Mouse (Mus musculus) gastrocnemius, postnatal 25 days (tissue): ENCODE measurements around the gene Ttl. TPM values are rescaled to one million over a fixed set of nuclear protein-coding genes. Genes with fewer than 3 reads are reported as not detected.

Source experiments
- DNase-seq: peaks from one replicate; pipeline ENCODE4 v3.0.0; 2022
- total RNA-seq, 2 experiments: library from RNA; stranded (reverse); gene quantifications; 1 replicate in 1 of 2; 2 replicates in 1 of 2; pipeline ENCODE4 v1.2.3; 2021

Gene Ttl
- total RNA-seq, 2 experiments from 2014 or later = 6.0 to 6.3 TPM

DNA sequence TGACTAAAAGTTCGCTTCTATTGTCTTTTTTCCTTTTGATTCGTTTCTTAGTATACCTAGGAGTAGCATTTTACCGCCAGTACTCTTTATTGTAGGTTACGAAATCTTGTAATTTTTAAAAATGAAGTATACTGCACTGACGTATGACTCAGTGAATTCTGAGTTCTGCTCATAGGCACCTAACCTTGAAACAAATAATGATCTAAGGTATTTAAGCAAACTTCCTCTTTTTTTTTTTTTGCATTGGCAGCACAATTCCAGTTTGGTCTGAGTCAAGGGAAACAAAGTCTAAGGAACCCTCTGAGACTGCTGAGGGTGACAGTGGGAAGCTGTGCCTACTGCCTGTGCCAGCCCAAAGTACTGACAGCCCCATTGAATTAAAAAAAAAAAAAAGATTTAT is 17.8 kb downstream of the Ttl start:
- no peak for DNase-seq

DNA sequence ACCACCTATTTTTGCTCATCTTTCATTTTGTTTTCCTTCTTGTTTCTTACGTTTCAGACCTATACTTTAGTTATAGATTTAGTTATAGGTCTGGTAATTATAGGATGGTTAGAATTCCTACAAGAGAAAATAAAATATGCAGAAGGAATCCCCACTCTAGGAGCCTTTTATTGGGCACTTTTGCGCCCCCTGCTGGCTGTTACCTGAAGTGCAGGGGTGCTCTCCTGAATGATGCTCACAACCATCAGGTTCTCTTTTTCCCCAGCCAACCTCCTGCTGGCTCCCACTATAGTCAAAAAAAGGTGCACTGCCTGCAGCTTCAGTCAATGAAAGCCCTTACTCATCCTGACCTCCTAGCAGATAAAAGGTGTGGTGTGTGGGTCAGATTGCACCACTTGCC is 19.2 kb downstream of the Ttl start:
- no peak for DNase-seq

DNA sequence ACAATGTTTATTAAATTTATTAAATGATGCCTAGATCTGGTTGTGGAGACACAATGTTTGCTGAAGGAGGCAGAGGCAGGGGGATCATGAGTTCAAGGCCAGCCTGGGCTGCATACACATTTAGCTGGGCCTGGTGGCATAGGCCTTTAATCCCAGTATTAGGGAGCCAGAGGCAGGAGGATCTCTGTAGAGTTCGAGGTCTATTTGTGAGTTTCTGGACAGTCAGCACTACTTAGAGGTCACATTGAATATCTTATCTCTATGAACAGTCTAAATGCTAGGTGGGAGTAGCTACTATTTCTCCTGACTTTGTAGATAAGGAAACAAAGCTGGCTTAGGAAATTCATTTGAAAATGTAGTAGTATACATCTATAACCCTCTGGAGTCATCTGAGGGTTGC is 21.8 kb downstream of the Ttl start:
- DNase-seq = no peak

DNA sequence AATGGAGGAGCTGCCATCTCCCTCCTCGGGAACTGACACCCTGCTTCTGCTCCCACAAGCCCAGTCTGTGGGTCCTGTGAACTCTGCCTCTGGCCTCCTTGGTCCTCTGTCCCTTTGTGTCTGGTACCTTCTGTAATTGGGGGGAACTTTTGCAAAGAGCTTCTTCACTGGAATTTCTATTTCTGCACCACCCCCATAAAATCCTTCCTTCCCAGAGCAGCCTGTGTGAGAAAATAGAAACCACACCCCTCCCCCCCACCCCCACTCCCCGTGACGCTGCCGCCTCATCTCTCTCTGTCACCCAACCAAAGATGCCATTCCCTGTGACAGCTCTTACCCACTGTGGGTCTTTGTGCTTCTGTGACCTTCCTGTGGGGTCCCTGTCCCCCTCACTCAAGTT is 24.6 kb downstream of the Ttl start:
- DNase-seq = no peak

DNA sequence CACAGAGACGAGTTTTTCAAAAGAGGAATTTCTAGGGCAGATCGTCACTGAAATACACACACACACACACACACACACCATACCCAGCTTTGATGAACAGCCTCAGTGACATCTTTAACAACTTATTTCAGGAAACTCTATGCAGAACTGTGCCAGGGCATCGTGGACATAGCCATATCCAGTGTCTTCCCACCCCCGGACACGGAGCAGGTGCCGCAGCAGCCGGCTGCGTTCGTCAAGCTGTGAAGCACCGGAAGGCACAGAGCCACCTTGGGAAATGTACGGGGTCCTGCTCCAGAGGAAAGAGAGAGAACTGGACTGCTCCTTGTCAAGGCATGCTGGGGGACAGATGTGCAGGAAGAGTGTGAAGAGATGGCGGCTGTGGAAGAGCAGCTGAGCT is 27.1 kb downstream of the Ttl start:
- DNase-seq = no peak

DNA sequence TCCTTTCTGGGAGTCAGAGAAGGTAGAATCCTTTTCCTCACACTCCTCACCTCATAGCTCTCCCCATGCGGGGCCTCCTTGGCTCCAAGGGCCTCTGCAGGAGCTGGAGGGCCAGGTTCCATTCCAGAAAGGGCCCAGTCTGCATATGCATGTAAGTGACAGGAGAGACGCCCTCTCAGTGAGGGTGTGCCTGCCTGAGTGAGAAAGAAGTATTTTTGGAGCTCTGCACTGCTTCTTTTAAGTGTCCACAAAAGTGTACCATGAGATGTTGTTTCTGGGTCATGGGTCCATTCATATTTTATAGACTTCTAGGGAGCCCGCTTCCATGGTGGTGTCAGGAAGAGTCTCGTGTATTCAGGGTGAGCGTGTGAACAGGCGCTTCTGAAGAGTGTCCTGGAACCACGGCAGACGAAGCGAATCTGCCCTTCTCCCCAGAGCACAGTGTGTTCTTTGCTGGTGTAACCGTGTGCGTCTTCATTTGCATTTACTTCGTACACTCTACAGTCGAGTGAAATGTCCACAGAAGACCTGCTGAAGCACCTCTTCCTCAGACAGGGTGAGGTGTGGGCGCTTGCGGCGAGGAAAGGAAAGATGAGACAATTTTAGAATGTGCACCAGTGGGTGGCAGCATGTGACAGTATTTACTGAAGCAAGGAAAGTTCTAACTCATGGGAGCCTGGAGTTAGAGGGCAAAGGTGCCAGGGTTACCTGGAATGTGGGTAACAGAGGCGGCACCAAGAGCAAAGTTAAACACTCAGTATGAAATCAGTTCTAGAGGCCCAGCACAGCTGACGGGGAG is 28.4 kb downstream of the Ttl start:
- DNase-seq = no peak

DNA sequence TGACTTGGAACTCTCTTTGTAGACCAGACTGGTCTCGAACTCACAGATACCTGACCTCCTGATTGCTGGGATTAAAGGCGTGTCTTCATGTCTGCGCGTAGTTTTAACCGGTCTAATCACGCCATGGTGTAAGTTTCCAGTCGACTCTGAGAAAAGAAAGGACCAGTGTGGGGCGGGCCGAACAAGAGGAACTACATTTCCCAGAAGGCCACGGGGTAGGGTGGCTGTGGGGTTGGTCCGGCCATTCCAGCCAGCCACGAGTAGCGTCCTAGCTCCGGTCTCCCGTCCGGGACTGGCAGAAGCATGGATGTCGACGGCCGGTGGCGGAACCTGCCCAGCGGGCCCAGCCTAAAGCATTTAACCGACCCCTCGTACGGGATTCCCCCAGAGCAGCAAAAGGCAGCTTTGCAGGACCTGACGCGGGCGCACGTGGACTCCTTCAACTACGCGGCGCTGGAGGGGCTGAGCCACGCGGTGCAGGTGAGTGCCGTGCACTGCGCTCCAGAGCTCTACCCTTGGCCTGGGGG is 35.1 kb downstream of the Ttl start, which contains the start of gene Polr1b:
TSS of gene Polr1b (plus strand) at position 212 of the 527 bp plus-strand sequence.
- peak; percentile 93 for DNase-seq

DNA sequence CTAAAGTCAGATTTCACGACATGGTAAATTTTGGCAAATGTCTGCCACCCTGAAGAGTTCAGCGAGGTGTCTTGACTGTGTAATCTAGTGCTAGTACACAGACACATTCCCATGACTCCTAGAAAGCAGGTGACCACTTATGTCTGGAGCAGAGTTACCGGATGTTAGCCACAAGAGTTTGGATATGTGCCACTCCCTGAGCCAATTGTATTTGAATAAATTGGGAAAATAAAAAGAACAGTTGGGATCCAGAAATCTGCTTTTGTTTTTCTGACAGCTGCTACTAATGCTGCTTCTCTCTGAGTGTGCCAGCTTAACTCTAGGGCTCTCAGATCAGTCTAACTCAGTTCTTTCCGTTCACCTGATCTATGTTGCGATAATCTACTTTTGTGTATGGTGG is 47.2 kb downstream of the Ttl start:
- no peak for DNase-seq

DNA sequence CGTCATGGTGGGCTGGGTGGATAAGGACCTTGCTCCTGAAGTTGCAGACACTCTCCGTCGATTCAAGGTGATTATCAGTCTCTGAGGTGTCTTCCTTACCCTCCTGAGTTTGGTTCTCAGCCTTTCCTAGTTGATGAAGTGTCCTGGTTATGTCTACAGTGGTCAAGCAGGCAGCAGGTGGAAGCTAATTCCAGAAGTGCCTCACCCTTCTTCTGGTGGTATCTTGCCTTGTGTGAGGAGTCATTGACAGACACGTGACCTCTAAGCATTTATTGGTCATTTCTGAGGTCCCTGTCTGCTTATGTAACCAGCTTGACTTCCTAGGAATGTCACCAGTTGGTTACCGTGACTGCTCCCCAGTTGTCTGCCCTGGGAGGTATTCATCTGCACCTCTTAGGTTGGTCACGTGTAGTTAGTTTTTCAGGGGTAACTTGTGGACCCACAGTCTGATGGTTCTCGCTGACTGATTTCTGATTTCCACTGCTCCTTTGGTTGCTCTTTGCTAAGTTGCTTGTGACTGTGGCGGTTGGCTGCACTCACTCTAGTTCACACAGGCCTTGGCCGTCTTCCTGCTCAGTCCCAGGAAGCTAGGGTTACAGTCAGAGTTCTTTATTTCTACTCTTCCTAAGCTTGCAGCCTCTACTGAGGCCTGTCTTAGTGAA is 50.1 kb downstream of the Ttl start:
- no peak for DNase-seq

DNA sequence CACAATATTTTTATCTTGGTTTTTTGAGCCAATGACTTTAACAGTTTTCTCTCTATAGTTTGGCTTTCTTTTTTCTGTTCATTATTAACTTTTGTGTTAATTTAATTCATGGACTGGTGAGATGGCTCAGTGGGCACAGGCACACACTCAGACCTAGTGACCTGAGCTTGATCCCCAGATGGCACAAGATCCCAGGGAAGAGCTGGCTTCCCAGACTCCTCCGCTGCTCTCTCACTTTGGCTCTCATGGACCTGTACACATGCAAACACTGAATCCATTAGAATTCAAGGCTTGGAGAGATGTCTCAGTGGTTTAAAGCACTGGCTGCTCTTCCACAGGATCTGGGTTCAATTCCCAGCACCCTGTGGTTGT is 50.6 kb downstream of the Ttl start:
- DNase-seq = no peak

DNA sequence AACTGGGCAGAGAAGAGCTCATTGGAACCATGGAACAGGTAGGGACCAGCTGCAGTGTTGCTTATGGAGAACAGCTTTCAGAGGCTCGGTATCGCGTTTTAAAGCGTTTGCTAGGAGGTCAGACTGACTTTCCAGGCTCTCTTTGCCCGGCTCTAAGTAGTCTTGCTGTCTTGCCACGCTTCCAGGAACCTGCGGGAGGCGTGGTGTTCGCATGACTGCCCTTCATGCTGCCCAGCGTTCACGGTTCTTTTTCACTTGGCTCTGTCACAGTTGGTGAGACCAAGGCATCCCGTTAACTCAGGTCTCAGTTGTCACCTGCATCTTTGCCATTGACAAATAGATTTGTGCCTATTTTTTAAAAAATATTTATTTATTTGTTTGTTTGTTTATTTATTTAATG is 52.3 kb downstream of the Ttl start:
- no peak for DNase-seq

DNA sequence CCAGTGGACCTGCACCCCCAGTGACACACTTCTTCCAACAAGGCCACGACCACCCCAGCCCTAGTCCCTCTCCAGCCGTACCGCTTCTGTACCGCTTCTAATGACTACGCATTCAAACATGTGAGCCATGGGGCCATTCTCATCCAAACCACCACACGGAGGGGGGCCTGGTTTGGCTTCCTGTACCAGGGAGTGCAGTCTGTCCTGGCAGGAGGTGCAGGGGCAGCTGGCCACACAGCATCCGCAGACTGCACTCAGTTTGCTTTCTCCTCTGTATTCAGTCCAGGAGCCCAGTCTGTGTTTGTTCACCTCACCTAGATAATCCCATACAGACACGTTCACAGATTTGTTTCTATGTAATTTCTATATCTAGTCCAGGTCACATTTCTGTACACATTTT is 56.2 kb downstream of the Ttl start:
- DNase-seq = no peak

DNA sequence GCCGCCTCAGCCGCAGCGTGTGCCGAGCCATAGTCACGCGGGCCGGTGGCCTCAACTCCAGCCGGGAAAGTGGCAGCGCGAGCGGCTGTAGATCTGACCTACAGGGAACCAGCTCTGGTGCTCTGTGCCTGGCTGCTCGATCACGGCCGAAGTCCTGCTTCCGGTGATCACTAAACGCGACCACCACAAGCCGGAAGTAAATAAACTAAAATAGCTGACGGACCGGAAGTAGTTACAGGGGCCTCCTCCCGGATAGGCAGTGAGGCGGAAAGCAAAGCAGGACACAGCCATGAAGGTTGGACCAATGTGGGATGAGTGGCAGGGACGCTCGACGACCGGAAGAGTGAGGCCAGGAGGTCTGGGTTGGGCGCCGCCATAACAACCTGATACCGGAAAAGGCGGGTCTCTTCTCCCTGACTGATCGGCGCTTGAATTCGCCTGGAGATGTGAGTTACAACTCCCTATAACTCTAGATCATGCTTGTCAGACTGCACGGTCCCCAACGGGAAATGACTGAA is 63.7 kb downstream of the Ttl start, which contains the start of gene Chchd5:
TSS of gene Chchd5 (plus strand) at position 289 of the 518 bp plus-strand sequence.
- DNase-seq = peak; percentile 95

DNA sequence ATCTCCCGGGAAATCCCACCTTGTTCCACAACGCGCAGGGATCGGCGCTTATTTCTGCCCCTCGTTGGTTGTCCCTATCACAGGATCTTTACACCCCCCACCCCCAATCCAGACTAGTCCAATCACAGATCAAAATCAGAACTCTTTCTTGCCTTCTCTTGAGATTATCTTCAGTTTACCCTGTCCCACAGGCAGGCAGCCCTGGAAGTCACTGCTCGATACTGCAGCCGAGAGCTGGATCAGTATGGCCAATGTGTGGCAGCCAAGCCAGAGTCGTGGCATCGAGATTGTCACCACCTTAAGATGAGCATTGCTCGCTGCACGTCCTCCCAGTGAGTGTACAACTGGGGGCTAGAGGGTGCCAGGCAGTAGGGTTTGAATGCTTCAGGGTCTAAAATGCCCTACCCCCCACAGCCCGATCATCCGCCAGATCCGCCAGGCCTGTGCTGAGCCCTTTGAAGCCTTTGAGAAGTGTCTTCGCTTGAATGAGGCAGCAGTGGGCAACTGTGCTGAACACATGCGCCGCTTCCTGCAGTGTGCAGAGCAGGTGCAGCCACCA is 64.3 kb downstream of the Ttl start:
- peak; percentile 13 for DNase-seq

DNA sequence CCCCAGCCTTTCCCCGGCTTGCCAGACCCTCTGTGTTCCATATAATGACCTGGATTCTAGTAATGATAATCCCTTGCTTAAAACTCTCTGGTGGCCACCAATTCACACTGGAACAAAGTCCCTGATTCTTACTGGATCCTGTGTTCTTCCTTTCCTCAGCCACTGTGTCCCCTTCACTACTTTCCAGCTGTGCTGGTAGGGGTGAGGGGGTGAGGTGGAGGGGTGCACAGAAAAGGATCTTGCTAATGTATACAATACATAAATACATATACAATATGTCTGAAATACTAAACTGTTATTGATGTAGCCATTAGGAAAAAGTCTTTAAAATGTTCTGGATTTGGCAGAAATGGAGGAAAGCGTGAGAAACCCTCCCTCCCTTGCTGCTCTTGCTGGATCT is 65.0 kb downstream of the Ttl start:
- no peak for DNase-seq

DNA sequence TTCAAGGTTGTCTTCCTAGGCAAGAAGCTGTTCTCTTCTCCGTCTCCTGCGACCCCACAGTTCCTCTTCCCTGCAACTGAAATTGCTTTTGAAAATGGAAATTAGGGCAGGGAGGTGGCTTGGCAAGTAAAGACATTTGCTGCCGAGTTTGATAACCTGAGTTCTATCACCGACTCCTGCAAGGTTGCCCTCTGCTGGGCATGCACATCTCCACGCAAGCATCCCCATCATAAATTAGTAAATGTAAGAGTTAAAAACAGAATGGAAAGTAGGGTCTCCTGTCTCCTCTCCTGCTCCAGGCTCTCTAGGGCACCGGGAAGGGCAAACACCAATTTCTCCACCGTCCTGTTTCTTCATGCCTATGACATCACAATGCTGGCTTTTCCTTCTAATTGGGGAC is 66.5 kb downstream of the Ttl start:
- DNase-seq = no peak

DNA sequence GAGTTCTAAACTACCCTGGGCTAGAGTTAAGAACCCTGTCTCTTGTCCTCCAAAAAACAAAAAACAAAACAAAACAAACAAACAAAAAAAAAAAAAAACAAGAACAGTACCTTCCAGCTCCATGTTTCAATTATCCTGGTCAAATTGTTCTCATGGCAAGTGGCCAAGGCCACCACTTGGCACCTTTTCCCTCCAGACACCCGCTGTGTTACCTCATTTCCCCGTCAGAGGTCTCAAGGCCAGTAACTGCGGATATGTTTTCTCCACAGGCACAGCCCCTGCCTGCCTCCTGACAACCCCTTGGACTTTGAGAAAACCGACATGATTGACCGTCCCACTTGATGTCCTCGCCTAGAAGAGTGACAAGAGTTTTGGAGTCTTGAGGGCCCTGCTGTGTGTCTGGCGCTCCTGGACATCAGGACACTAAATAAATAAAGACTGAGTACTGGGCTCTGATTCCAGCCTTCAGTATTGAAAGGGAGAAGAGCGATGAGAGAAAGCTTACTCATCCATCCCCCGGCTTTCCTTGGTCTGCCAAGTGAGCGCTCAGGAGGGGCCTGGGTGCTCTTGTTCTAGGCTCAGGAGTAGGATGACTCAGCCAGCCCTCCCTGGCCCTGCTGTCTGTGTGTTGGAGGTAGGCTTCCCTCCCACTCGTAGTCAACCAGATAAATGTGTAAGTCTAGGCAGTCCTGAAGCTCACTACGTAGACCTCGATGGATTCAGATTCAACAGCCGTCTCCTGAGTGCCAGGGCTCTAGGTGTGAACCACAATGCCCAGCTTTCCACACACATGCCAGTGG is 67.5 kb downstream of the Ttl start:
- DNase-seq = no peak

DNA sequence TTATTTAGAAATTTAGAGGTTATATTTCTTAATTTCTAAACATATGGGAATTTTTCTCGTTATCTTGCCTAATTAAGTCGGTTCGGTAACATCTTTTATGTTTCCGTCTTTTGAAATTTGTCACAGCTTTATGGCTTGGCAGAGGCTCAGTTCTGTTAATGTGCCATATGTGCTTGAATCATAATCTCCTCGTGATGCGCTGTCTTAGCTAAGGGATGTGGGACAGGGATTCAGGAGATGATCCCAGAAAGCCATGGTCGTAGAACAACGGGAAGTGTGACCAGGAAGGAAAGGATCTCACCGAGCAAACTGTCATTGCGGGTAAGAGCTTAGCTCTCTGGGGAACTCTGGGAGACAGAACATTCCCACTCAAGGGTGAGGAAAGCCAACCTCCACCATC is 74.2 kb downstream of the Ttl start:
- DNase-seq = no peak
